Mouse (Mus musculus) G1E (cell line): ENCODE measurements at regions not wholly inside any gene's neighbourhood (a gene's known extent, or its start where the extent isn't known, plus 50 kb on each side); places are given as distances from the start of the nearest gene placed in this dataset.

ENCODE experiments used
- CTCF ChIP-seq: IDR thresholded peaks from 2 replicates; pipeline ENCODE4 v1.5.1; 2012; ENCODE audit warnings: low read depth, low read length, inconsistent platforms, mixed read lengths
- GATA1 ChIP-seq: IDR thresholded peaks from 2 replicates; pipeline ENCODE4 v1.6.1; 2012; ENCODE audit warnings: borderline replicate concordance, low read length, inconsistent platforms, mixed read lengths

- TF ChIP-seq CTCF (no peak), GATA1 (no peak)
These were observed 129.8 kb upstream of the Hdac4 start for GRCm38 (mm10) chr1:92325281-92325680.
